Mouse (Mus musculus) cerebellum, postnatal 36 days (tissue): ENCODE data around the gene Tmem198.

Experiments used
- DNase-seq, 2 experiments: peaks; one replicate each; pipeline ENCODE4 v3.0.0; 2021 to 2022; ENCODE audit warnings: mixed read lengths in 2 of 2

Gene Tmem198

GRCm38 (mm10) chr1:75455948-75456347 is 23.4 kb upstream of the Tmem198 start:
- no peak for DNase-seq

- peak in 1 of 2 experiments; percentile 47 for DNase-seq
These were observed 22.4 kb upstream of the Tmem198 start for GRCm38 (mm10) chr1:75456746-75457564.

GRCm38 (mm10) chr1:75457710-75458024 is 21.7 kb upstream of the Tmem198 start:
- DNase-seq: no peak

GRCm38 (mm10) chr1:75458025-75458788 is 21.1 kb upstream of the Tmem198 start:
- peak in 1 of 2 experiments; percentile 35 for DNase-seq

GRCm38 (mm10) chr1:75458789-75459684 is 20.3 kb upstream of the Tmem198 start:
- DNase-seq: peak in 1 of 2 experiments; percentile 21

- peak in 1 of 2 experiments; percentile 16 for DNase-seq
These were observed 19.0 kb upstream of the Tmem198 start for GRCm38 (mm10) chr1:75460297-75460696.

GRCm38 (mm10) chr1:75462636-75463035 is 16.7 kb upstream of the Tmem198 start:
- DNase-seq: no peak

- DNase-seq: no peak
These were observed 15.6 kb upstream of the Tmem198 start for GRCm38 (mm10) chr1:75463652-75464204.

- DNase-seq: peak; percentile 83 to 89
These were observed 12.0 kb upstream of the Tmem198 start for GRCm38 (mm10) chr1:75467215-75467927.

- DNase-seq: no peak
These were observed 10.0 kb upstream of the Tmem198 start for GRCm38 (mm10) chr1:75469287-75469825.

GRCm38 (mm10) chr1:75476441-75476840 is 2.9 kb upstream of the Tmem198 start:
- no peak for DNase-seq

- DNase-seq: peak; percentile 95 to 98
These were observed 1.9 kb upstream of the Tmem198 start for GRCm38 (mm10) chr1:75477264-75477965.

GRCm38 (mm10) chr1:75477966-75478290 is 1.4 kb upstream of the Tmem198 start:
- no peak for DNase-seq

- DNase-seq: peak; percentile 27 to 35
These were observed 835 bp upstream of the Tmem198 start for GRCm38 (mm10) chr1:75478497-75478896.

- DNase-seq: no peak
These were observed 280 bp downstream of the Tmem198 start for GRCm38 (mm10) chr1:75479635-75479989.

- peak; percentile 37 for DNase-seq
These were observed 704 bp downstream of the Tmem198 start for GRCm38 (mm10) chr1:75480036-75480435.

- DNase-seq: no peak
These were observed 1.4 kb downstream of the Tmem198 start for GRCm38 (mm10) chr1:75480735-75481134.

GRCm38 (mm10) chr1:75486561-75486960 is 7.2 kb downstream of the Tmem198 start:
- no peak for DNase-seq

- DNase-seq: no peak
These were observed 7.7 kb downstream of the Tmem198 start for GRCm38 (mm10) chr1:75487040-75487404.

GRCm38 (mm10) chr1:75487405-75488161 is 8.3 kb downstream of the Tmem198 start:
- DNase-seq: peak; percentile 77
